Mouse (Mus musculus) layer of hippocampus, adult 2 months (tissue): ENCODE results near the gene Tspear. TPM values are rescaled to one million over a fixed set of nuclear protein-coding genes. Genes with fewer than 3 reads are reported as not detected.
"Not testable (repeated sequence)": the region's sequence is repeated elsewhere in the genome, so short reads cannot be mapped to it uniquely, and the experiment has no call there.

ENCODE experiments used
- DNase-seq, 2 experiments: peaks; one replicate each; pipeline ENCODE4 v3.0.0; 2022; ENCODE audit warnings: low spot score in 2 of 2
- H3K27ac ChIP-seq: fragments of 200-600 bp; 2 replicates; pipeline ENCODE4 v1.8.1; 2022
- H3K4me3 ChIP-seq: fragments of 200-600 bp; 2 replicates; pipeline ENCODE4 v1.8.1; 2022; ENCODE audit warnings: mild to moderate bottlenecking
- CTCF ChIP-seq: fragments of 200-600 bp; conservative IDR thresholded peaks from 2 replicates; pipeline ENCODE4 v1.8.1; 2022; ENCODE audit warnings: antibody characterized with exemption, mild to moderate bottlenecking, moderate library complexity
- total RNA-seq, 2 experiments: library from RNA; stranded (reverse); gene quantifications; 2 replicates each; pipeline ENCODE4 v1.2.3; 2021

The Tspear gene
- total RNA-seq, 2 experiments from 2014 or later = not detected

GRCm38 (mm10) chr10:77673765-77674164 lies 12.6 kb upstream of the Tspear start:
- Histone ChIP-seq H3K27ac (no peak overlapping the region), H3K4me3 (no peak overlapping the region)
- no peak for TF ChIP-seq CTCF
- no peak for DNase-seq

- Histone ChIP-seq H3K27ac (no peak overlapping the region), H3K4me3 (peak overlapping the region; percentile 11)
- DNase-seq = no peak
- no peak for TF ChIP-seq CTCF
Observed at GRCm38 (mm10) chr10:77677562-77677961, 8.8 kb upstream of the Tspear start.

- DNase-seq = no peak
- no peak overlapping the region for H3K27ac ChIP-seq
- no peak overlapping the region for H3K4me3 ChIP-seq
- TF ChIP-seq CTCF = no peak
Observed at GRCm38 (mm10) chr10:77682994-77683393, 3.4 kb upstream of the Tspear start.

- TF ChIP-seq CTCF = no peak
Observed at GRCm38 (mm10) chr10:77684181-77684580, 2.2 kb upstream of the Tspear start.

GRCm38 (mm10) chr10:77687021-77687420 lies 652 bp downstream of the Tspear start:
- TF ChIP-seq CTCF = no peak
- no peak for DNase-seq
- no peak overlapping the region for H3K27ac ChIP-seq
- no peak overlapping the region for H3K4me3 ChIP-seq

More at GRCm38 (mm10) chr10:77684181-77684580, 2.2 kb upstream of the Tspear start:
- no peak for DNase-seq
- no peak overlapping the region for H3K27ac ChIP-seq
- H3K4me3 ChIP-seq = no peak overlapping the region

GRCm38 (mm10) chr10:77690356-77690807 lies 4.0 kb downstream of the Tspear start, which contains the start of gene Gm19402:
Gene Gm19402 (minus strand): TSS chr10:77690757.
- H3K27ac ChIP-seq, DNase-seq, H3K4me3 ChIP-seq: not testable (repeated sequence)

- Histone ChIP-seq H3K4me3 (no peak within 1 kb of the TSS), H3K27ac (no peak within 1 kb of the TSS)
- TF ChIP-seq CTCF = no peak
- no peak for DNase-seq
Observed at GRCm38 (mm10) chr10:77697133-77697532, 10.8 kb downstream of the Tspear start, which contains the start of gene Gm9508. Gene Gm9508 (minus strand): TSS chr10:77697233.

GRCm38 (mm10) chr10:77706326-77706725 lies 20.0 kb downstream of the Tspear start, which contains the start of gene Gm10272:
Gene Gm10272 (plus strand): TSS chr10:77706626.
- no peak for TF ChIP-seq CTCF
- no peak for DNase-seq
- no peak within 1 kb of the TSS for H3K4me3 ChIP-seq
- H3K27ac ChIP-seq = no peak within 1 kb of the TSS

GRCm38 (mm10) chr10:77709831-77710230 lies 23.5 kb downstream of the Tspear start:
- peak; percentile 68 for TF ChIP-seq CTCF
- Histone ChIP-seq H3K27ac (no peak overlapping the region), H3K4me3 (no peak overlapping the region)
- DNase-seq = peak in 1 of 2 experiments; percentile 21

GRCm38 (mm10) chr10:77711157-77711556 lies 24.8 kb downstream of the Tspear start, which contains the start of gene Gm10024:
Gene Gm10024 (plus strand): TSS chr10:77711457.
- not testable (repeated sequence) for H3K27ac ChIP-seq, H3K4me3 ChIP-seq, DNase-seq

GRCm38 (mm10) chr10:77713734-77714133 lies 27.4 kb downstream of the Tspear start:
- Histone ChIP-seq H3K4me3 (no peak overlapping the region), H3K27ac (no peak overlapping the region)
- no peak for DNase-seq
- TF ChIP-seq CTCF = no peak

GRCm38 (mm10) chr10:77715507-77715906 lies 29.1 kb downstream of the Tspear start, which contains the start of gene Gm10142:
Gene Gm10142 (plus strand): TSS chr10:77715807.
- no peak for DNase-seq
- no peak within 1 kb of the TSS for H3K27ac ChIP-seq
- no peak within 1 kb of the TSS for H3K4me3 ChIP-seq
- TF ChIP-seq CTCF = no peak

- not testable (repeated sequence) for DNase-seq, H3K27ac ChIP-seq
Observed at GRCm38 (mm10) chr10:77720299-77720698, 33.9 kb downstream of the Tspear start, which contains the start of gene Krtap12-1. Gene Krtap12-1 (plus strand): TSS chr10:77720599.

GRCm38 (mm10) chr10:77724855-77725254 lies 38.5 kb downstream of the Tspear start:
- TF ChIP-seq CTCF = peak; percentile 47
- Histone ChIP-seq H3K4me3 (no peak overlapping the region), H3K27ac (no peak overlapping the region)
- no peak for DNase-seq

More at GRCm38 (mm10) chr10:77720299-77720698, 33.9 kb downstream of the Tspear start, which contains the start of gene Krtap12-1:
- not testable (repeated sequence) for H3K4me3 ChIP-seq
